Mouse (Mus musculus) c-Kit-positive CD71-negative TER-119-negative erythroid progenitor cells, embryonic 14.5 days (primary cell): ENCODE measurements around the gene Morn4.
"Not testable (repeated sequence)": the region's sequence is repeated elsewhere in the genome, so short reads cannot be mapped to it uniquely, and the experiment has no call there.

Experiments used
- DNase-seq: peaks from one replicate; pipeline ENCODE4 v3.0.0-alpha.2; 2013; ENCODE audit warnings: low read depth

The Morn4 gene

DNA sequence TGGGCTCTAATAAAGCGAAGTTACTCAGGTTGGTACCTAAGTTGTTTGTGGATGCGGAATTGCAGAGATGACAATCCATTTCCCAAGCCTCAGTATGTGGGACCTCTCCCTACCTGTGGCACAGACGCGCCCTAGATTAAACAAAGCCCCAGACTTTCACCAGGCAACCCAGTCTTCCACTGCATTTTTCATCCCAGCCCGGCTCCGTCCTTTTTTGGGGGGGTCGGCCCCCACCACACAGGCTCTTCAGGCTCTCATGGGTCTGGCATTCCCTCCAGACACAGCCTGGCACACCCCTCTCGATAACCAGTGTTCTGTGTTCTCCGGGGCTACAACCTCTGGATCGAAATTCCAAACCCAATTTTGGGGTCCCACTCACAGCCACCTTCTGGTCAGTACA is 467 bp downstream of the Morn4 start:
- no peak for DNase-seq

DNA sequence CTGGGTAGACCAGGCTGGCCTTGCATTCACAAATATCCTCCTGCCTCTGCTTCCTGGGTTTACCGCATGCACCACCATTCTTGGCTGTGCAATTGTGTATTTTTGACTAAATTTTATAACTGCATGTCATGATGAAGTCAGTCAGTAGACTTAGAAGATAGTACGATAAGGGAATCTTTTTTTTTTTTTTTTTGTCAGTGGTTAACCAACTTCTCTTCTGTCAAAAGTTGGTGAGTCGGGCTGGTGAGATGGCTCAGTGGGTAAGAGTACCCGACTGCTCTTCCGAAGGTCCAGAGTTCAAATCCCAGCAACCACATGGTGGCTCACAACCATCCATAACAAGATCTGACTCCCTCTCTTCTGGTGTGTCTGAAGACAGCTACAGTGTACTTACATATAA is 4.5 kb downstream of the Morn4 start:
- DNase-seq, result not testable (repeated sequence)

DNA sequence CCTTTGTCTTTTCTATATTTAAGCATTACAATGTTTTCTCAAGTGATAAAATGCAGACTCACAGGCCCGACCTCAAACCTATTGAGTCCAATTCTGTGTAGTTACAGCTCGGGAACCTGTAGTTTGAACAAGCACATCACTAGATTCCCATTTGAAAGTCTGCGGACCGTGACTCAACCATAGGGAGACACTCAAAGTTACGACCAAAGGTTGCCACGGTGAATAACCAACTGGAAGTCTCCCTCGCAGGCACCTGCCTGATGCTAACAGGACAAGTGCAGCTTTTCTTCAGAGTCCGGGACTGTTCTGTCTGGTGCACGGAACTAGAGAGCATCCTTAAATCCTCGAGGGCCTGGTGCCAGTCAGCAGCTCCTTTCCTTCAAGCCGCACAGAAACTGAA is 5.7 kb downstream of the Morn4 start:
- DNase-seq, result no peak

DNA sequence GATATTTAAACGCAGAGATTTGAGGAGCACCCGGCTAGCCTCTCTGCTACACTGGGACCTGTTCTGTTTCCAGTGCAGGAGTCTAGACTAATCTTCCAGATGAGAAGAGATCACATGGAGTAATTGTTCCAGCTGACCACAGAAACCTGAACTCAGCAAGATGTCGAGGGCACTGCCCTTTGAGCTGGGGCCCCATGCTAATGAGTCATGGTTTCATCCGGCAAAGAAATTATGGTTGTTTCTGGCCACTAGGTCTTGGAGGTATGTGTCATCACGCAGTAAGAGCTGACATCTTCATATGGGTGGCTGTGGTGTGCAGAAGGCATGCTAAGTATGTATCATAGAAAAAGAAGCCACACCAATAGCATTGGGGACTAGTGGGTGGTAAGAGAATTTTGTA is 6.2 kb downstream of the Morn4 start:
- DNase-seq, result no peak

DNA sequence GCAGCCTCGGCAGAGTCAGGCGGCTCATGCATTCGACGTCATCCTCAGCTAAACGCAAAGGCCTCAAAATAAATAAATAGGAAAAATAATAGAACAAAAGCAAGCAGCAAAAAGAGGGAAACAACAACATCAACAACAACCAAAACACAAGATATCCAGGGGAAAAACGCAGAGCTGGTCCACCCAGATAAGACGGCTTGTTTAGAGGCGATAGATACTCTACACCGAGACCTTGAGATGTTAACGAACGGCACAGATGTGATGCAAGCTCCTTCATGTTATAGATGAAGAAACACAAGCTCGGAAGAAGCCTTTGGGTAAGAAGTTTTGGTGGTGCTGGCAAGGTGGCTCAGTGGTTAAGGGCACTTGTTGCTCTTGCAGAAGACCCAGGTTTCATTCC is 7.2 kb downstream of the Morn4 start:
- DNase-seq, result no peak

DNA sequence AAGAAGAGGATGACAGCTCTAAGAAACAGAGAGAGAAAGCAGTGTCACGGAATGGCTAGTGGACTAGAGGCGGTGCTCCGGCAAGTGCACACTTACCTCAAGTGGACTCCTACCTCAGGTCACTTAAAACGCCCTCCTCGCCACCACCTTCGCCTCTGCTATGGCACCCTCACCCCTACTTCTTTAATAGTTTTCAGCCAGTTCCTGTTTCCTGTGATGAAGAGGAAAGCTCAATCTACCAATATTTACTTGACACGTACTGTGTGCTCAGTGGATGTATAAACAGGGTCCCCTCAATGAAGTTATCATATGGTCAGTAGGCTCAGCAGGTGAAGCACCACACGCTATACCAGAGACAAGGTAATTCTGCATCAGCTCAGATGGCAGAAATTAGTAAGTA is 7.6 kb downstream of the Morn4 start:
- DNase-seq, result no peak

DNA sequence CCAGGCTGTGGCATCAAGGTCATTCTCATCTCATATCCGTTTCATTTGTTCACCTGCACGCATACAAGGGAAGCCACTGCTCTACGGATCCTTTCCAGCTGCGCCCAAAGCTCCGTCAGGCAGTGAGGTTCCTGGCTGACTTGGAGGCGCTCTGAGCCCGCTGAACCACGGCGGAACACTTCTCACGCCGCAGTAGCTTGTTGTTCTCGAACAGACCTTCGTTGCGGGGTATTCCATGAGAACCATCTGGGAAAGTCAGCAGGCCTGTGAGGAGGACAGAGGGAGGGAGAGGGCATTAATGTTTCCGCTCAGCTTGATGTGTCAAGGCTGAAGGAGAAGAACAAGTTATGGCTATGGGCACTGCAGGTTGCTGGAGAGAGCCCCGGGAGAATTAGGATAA is 10.2 kb downstream of the Morn4 start:
- no peak for DNase-seq

DNA sequence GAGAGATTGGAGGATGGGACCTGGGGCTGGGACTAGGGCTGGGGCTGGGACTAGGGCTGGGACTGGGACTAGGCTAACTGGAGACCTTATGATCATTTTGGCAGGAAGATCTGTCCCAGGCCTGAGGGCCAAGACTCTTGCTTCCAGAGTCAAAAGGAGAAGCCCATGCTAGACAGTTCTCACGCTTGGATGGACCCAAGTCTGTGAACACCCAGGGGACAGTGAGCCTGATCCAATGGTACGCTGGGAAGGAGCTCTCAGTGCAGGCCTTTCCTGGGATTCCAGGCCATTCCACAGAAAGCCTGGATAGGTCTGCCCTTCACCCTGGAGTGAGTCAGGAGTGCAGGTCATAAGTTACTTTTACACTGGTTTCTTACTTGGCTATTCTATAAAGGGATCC is 11.1 kb downstream of the Morn4 start:
- DNase-seq, result no peak

DNA sequence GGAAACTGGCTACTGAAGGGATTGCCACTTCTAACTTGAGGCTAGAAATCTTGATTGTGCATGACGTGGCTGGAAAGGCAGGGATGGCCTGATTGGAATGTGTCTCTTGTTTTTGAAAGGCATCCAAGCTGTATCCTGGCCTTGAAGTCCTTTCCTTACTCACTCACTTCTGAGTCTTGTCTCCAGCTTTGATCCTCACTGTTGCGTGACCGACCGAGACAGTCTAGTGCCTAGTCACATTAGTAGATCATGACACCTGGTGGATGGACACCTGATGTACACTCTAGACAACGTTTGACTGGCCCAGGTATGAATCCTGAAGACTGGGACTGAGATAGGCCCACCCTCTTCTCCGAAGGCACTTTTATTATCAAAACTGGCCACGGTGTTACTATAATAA is 13.4 kb downstream of the Morn4 start:
- no peak for DNase-seq

DNA sequence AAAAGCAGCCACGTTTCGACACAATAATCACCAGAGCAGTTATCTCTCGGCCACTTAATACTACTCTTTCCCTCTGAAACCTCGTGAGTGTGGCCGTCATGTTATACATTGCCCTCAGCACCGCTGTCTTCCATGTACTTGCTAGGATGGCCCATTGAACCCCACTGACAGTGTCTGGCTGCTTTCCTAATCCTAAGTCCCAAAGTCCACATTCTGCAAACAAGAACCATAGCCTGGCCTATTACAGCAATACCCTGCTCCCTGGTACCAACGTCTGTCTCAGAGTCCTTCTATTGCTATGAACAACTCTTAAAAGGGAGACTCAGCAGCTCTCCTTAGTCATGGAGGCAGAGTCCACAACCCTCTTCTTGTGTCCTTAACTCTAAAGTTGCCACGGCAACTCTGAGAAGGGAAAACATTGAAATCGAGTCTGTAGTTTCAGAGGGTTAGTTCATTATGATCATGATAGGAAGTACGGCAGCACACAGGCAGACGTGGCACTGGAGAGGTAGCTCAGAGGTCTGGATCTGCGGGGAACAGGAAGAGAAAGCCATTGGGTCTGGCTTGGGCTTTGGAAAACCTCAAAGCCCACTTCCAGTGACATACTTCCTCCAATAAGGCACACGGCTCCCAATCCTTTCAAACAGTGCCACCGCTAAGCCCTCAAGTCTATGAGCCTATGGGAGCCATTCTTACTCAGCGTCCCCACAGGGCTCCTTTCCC is 14.1 kb downstream of the Morn4 start:
- no peak for DNase-seq

DNA sequence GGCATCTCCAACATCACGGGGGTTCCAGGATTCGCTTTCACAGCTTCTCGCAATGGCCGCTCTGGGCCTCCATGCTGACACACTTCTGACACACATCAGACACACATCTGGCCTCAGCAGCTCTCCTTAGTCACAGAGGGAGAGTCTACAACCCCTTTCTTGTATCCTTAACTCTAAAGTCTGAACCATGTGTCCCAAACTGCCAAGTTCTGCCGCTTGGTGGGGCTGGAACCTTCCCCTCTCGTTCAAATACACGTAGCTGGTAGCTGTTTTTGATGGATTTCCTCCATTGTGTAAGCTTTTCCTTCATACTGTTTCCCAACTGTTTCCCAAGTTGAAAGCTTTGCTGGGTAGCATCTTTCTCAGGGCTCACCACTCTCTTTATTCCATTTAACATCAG is 14.9 kb downstream of the Morn4 start:
- DNase-seq, result no peak

DNA sequence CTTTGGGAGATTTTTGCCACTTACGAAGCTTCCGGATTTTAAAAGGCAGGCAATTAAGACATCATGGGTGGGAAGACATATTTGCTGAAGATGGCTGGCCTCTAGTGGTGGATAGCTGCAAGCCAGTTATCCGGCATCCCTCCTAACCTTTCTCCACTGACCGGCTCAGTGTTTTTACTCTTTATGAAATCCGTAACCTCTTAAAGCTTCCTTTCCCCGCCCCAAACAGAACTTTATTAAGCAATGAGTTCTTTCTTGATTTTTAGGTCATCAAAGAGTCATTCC is 17.0 kb downstream of the Morn4 start:
- no peak for DNase-seq

DNA sequence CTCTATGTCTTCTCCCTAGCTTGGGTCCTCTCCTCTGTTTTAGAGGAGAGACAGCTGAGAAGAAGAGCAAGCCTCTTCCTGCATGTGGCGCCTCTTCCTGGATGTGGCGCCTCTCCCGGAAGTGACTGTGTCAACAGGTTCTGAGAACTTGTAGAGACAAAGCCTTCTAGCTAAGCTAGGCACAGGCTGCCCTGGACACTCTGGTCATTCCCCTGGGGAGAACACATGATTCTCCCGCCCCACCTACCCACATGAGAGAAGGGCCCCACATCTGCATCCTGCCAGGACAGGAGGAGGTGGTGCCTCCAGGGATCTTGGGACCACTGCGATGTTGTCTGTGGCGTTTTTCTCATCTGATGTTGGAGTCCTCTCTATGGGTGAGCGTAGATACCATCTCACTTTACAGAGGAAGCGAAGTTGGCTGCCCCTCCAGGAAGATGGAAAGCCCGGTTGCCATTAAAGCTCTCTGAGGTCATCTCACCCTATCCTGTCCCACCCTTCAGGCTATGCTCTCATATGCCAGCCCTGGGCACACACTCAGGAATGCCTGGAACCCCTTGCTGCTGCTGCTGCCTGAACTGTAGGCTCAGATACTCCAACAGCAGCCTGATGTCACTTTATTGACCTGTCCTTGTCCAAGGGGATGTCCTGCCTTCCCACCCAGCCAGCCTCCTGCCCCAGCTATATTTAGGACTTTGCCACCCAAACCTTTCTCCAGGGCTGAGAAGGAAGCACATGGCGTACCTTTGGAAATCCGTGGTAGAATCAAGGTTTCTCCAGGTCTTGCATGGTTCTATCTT is 17.5 kb downstream of the Morn4 start:
- no peak for DNase-seq

DNA sequence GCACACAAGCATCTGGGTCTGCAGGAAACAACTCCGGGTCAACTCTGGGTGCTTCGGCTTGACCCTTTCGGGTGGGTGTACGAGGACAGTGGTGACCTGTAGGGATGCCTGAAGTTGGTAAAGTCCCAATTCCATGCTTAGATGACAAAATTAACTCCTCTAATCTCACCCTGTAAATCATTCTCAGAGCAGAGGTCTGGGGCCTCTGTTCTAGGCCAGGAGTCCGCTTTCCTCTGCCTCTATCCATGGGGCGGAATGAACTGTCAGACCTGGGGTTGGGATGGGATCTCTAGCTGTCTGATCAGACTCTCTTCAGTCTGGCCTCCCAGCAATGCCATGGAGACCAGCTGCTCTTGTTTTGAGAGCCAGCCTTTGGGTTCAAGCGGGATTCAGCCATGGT is 24.7 kb downstream of the Morn4 start:
- no peak for DNase-seq

DNA sequence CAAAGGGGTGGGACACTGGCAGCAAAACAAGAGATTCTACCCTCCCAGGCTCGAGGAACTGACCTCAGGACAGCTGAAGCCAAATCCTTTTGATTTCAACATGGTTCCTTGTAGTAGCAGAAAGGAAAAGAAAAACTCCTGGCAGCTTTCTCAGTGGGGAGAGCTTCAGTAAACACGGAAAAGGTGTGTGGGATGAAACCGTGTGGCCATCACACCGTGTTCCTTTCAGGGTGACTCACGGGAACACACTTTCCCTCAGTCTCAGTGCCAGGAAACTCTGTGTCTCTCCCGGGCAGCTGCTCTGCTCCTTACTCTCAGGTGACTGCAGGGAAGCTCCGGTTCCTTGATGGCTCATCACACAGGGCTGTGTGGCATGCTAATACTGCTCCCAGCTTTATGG is 27.7 kb downstream of the Morn4 start:
- DNase-seq, result no peak

DNA sequence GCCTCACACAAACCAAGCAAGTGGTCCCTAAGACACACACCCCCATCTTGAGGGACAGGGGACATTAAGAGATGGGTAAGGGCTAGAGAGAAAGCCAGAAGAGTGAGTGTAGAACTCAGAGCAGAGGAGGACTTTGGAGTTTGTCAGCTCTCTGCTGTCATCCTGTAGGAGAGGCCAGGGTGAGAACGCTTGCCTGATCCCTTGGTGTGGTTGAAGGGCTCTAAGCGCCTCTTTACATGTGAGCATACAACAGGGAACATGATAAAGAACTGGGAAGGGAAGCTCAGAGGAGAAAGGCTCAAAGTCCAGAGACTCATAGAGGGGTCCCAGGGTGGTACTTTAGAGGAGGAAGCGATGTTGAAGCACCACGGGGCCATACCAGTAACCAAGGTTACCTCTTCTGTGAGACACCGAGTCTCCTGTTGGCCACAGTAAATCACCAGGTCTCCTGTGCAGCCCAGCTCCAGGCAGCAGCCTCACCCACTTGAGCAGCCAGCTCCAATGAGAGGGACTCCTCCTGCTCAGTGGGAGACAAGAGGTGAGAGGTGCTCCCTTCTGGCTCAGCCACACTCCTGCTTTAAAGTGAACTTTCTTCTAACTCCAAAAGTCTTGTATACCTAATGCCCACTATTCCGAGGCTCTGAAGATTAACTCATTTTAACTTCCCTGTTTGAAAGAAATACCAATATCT is 29.3 kb downstream of the Morn4 start:
- DNase-seq, result no peak

DNA sequence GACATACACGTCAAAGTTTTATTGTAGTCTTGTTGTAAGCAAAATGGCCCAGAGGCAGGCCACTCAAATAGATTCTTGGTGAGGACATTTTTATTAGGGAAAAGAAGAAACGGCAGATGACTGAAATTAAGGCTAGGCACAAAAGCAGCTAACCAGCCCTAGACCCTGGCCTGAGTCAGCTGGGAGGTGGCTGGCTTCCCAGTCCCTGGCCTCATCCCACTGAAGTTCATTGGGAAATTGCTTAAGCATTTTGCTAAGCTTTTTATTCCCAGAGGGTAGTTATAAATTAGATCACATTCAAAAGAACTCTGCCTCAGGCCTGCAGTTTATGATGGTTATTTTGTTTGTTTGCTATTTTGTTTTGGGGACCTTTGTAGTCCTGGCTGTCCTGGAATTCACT is 30.3 kb downstream of the Morn4 start:
- DNase-seq, result no peak

DNA sequence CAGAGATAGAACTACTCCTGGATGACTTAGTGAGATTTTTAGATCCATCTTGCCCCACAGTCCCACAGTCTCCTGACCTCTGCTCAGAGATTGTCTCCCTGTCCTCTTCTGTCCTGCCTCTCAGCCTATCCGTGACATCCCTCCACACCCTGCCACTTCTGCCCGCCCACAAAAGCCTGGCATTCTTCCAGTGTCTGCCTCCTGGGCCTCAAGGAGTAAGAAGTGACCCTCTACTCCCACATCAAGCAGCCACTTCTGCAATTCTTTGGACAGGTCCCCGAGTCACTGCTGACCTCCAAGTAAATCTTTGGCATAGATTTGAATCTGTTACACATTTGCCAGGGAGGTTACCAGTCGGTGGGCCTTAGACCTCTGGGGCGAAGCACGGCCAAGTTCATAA is 31.9 kb downstream of the Morn4 start:
- DNase-seq, result no peak

DNA sequence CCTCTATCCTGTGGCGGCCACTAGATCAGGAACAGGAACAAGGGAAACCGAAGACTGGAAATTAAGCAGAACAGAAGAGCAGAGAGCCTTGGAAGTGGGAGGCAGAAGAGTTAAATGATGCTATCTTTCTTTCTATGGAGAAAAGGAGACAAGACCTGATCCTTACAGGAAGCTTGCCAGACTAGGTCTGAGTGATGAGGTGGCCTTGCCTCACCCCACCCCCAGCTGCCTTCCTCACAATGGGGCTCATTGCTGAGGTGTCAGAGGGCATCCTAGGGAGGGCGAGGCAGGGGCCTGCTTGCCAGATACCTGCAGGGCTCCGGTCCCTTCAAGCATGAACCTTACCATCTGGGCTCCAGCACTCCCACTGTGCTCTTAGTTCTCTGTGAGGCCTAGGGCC is 34.2 kb downstream of the Morn4 start, which contains the start of gene 4933411K16Rik:
TSS of gene 4933411K16Rik (plus strand) at position 301 of the 400 bp plus-strand sequence.
- DNase-seq, result no peak

DNA sequence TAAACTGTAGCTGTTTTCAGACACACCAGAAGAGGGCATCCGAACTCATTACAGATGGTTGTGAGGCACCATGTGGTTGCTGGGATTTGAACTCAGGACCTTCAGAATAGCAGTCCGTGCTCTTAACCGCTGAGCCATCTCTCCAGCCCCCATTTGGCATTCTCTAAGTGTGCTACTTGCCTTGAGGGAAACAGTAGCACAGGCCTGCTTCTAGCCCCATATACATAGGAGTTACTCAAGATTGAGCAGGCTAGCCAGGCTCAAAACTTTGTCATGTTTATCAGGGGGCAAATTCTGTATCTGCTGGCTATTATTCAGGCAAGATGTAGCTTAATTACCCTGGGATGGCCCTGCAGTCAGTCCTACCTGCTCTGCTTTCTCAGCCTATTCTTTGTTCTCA is 34.8 kb downstream of the Morn4 start:
- no peak for DNase-seq

DNA sequence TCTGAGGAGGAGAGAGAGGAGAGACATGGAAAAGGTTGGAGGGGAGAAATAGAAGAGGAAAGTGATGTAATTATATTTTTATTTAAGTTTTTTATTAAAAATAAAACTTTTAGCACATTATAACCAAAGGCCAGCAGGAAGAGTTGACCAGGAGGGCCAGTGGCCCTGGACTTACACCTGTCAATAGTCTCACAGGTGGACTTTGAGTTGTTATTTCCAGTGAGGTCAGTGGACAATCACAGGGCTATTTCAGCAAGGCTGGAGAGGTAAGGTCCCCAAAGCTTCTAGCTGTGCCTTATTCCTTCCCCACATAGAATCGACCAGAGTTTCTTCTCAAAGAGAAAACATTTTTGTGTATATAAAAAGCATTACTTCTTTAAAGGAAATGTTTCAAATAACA is 35.9 kb downstream of the Morn4 start:
- DNase-seq, result no peak

DNA sequence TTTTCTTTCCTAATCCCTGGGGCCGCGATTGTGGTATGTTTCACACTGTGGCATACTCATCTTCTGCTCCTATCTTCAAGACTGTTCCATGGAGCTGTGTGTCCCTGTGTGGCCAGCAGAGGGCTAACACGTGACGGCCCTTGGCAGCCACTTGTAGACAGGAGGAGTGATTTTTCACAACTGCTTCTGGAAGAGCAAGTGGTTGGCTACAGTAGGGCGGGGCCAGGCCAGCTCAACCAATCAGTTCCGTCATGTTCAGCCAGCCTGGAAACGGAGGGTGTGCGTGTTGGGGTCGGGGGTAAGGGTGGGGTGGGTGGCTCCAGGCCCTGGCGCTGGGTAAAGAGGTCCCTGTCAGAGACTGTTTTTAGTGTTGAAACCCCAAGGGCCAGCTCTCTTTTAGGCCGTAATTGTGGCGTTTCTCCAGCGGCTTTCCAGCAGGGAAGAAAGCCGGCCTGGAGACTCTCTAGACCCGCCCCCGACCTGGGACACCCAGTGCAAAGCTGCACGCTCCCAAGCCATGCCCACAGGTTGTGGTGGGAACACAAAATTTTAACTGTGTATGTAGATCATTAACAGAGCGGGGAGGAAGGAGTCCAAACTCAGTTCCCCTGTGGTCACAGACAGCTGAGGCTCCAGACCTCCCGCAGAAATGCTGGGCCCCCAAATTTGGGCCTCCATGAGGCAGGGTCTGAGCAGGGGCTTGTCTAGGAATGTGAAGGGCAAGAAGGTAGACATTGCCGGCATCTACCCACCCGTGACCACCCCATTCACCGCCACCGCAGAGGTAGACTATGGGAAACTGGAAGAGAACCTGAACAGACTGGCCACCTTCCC is 40.7 kb downstream of the Morn4 start, which contains the start of gene Hoga1:
TSS of gene Hoga1 (plus strand) at position 342 of the 834 bp plus-strand sequence.
- DNase-seq, result peak; percentile 71
